Mouse (Mus musculus) Patski (cell line): ENCODE measurements around the gene Vezf1. TPM values are rescaled to one million over a fixed set of nuclear protein-coding genes. Genes with fewer than 3 reads are reported as not detected.

Experiments used
- ATAC-seq: fragments of 100-300 bp; one replicate; pipeline ENCODE4 v1.8.0; 2021
- CTCF ChIA-PET: fragments of 350-600 bp; sonication (Branson Sonifier 250); formaldehyde crosslinking; loops from one replicate; lab custom pipeline; 2022; ENCODE audit warnings: inconsistent platforms; lab: Charles Lee
- POLR2A ChIA-PET: fragments of 350-600 bp; sonication (Branson Sonifier 250); formaldehyde crosslinking; loops from one replicate; lab custom pipeline; 2022; ENCODE audit warnings: antibody characterized with exemption, inconsistent platforms; lab: Charles Lee
- DNase-seq: peaks from one replicate; pipeline ENCODE4 v3.0.0-alpha.2; 2011; ENCODE audit warnings: low read depth, low spot score
- H3K27me3 ChIP-seq: fragments of 371-371 bp; one replicate; pipeline ENCODE4 v1.5.1; 2021
- CTCF ChIP-seq: fragments of 100-300 bp; IDR thresholded peaks from one replicate; pipeline ENCODE4 v1.5.1; 2021
- in situ Hi-C: fragments of 300-500 bp; cut with MboI; formaldehyde crosslinking; loops from 3 replicates; pipeline ENCODE4 v1.11.1; 2018; ENCODE audit warnings: low pct_unique_long_range_greater_than_20kb, mixed read lengths
- polyA plus RNA-seq: library from polyadenylated mRNA; unstranded; gene quantifications from one replicate; pipeline ENCODE4 v1.2.3, GENCODE M21; 2021

The Vezf1 gene
- polyA plus RNA-seq, 1 experiment from 2014 or later, result 56.7 TPM

- ATAC-seq, result no peak
- ChIA-PET CTCF (interaction anchor here (0.5 kb wide), 1 partner anchor 31 kb away, joined by 3 read pairs; no protein-coding TSS in a partner anchor), POLR2A (interaction anchor here (0.8 to 2.6 kb wide), 3 partner anchors 9 to 18 kb away, joined by 3 to 10 read pairs (median 4); no protein-coding TSS in a partner anchor)
- in situ Hi-C loops, result no loop called here
- no peak for TF ChIP-seq CTCF
- no peaks in the 10 kb centered on the region for H3K27me3 ChIP-seq
- DNase-seq, result no peak
These were observed 21.1 kb downstream of the Vezf1 start for GRCm38 (mm10) chr11:88089150-88089549.

DNA sequence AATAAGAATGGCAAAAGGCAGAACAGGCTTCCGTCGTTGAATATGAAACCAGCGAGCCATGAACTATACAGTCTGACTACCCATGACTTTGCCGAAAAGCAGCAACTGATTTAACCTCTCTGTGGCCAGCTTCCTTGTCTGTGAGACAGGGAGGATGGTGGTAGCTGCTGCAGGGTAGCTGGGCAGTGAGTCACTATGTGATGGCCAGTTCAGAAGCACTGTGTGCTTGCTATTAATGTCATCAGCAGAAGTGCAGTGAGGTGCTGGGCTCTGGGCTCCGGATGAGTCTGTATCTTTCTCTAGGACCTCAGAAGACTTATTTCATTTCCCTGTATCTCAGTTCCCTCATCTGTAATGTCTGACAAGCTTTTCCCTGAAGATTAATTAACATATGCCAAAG lies 22.2 kb downstream of the Vezf1 start:
- in situ Hi-C loops, result no loop called here
- TF ChIP-seq CTCF, result no peak
- ATAC-seq (no peak), DNase-seq (no peak)
- POLR2A ChIA-PET, result interaction anchor here (0.6 to 2.6 kb wide), 3 partner anchors 9 to 185 kb away, joined by 4 to 10 read pairs (median 6); no protein-coding TSS in a partner anchor
- no peaks in the 10 kb centered on the region for H3K27me3 ChIP-seq
- CTCF ChIA-PET, result interaction anchor here (0.8 kb wide), 1 partner anchor 75 kb away, joined by 3 read pairs; no protein-coding TSS in a partner anchor

DNA sequence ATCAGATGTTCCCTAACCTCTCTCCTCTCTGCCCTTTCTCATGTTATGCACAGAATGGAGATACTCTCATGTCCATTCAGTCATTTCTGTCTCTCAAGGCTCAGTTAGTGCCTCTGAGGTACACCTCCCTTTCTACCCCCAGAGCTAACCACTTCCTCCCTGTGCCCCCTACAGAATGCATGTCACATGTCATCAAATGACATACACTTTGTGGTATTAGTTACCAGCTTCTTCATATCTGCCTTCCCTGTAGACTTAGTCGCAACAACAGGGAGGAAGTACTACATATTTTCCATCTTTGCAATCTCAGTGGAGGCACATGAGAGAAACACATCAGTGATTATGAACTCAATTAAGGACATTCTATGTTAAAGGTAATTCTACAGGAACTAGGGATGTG lies 23.9 kb downstream of the Vezf1 start:
- TF ChIP-seq CTCF, result no peak
- H3K27me3 ChIP-seq, result no peaks in the 10 kb centered on the region
- CTCF ChIA-PET, result interaction anchor here (0.7 to 1.5 kb wide), 3 partner anchors 8 to 34 kb away, joined by 3 to 5 read pairs (median 4); no protein-coding TSS in a partner anchor
- in situ Hi-C loops, result no loop called here
- DNase-seq, result no peak
- ATAC-seq, result no peak
- POLR2A ChIA-PET, result no interaction called here

DNA sequence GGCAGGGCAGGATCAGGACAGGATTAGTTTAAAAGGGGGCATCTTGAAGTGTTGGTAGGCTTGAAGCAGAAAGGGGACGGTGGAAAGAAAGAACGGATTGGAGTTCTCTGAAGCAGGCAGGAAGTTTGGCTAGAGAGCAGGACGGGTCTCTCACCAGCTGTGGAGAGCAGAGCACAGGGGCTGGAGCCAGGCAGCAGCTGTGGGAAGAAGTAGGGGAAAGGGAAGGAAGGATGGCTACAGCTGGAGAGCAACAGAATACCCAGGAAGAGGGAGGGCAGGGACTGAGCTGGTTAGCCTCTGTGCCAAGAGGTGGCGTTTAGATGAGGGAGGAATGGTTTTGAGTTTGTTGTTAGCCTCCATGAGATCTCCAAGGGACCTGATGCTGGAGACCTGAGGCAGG lies 29.1 kb downstream of the Vezf1 start:
- DNase-seq (no peak), ATAC-seq (no peak)
- TF ChIP-seq CTCF, result no peak
- in situ Hi-C loops, result loop anchor here (5.0 kb wide), 1 partner anchor 65 kb away; no protein-coding TSS in a partner anchor
- no peaks in the 10 kb centered on the region for H3K27me3 ChIP-seq
- CTCF ChIA-PET, result no interaction called here
- POLR2A ChIA-PET, result no interaction called here

GRCm38 (mm10) chr11:88098021-88098729 lies 30.1 kb downstream of the Vezf1 start, which contains the start of gene Cuedc1:
Gene Cuedc1, plus strand, starts transcription at chr11:88098058.
- no peaks in the 10 kb centered on the region for H3K27me3 ChIP-seq
- CTCF ChIA-PET, result no interaction called here
- TF ChIP-seq CTCF, result no peak
- in situ Hi-C loops, result loop anchor here (5.0 kb wide), 1 partner anchor 64 kb away; no protein-coding TSS in a partner anchor
- POLR2A ChIA-PET, result interaction anchor here (1.2 to 2.3 kb wide), 3 partner anchors 8 to 85 kb away, joined by 3 to 11 read pairs (median 10); no protein-coding TSS in a partner anchor
- DNase-seq, result no peak
- no peak for ATAC-seq

- ATAC-seq, result peak; percentile 62
- TF ChIP-seq CTCF, result peak; percentile 83
- DNase-seq, result no peak
- no peaks in the 10 kb centered on the region for H3K27me3 ChIP-seq
- ChIA-PET POLR2A (interaction anchor here (0.8 to 2.3 kb wide), 5 partner anchors 9 to 84 kb away, joined by 3 to 11 read pairs (median 3); no protein-coding TSS in a partner anchor), CTCF (interaction anchor here (0.9 to 1.1 kb wide), 3 partner anchors 29 to 81 kb away, joined by 3 to 5 read pairs (median 4); no protein-coding TSS in a partner anchor)
- in situ Hi-C loops, result loop anchor here (5.0 kb wide), 1 partner anchor 63 kb away; no protein-coding TSS in a partner anchor
These were observed 30.9 kb downstream of the Vezf1 start for GRCm38 (mm10) chr11:88098787-88099598.

GRCm38 (mm10) chr11:88099599-88100023 lies 31.5 kb downstream of the Vezf1 start:
- ChIA-PET CTCF (interaction anchor here (0.9 to 1.5 kb wide), 7 partner anchors 20 to 80 kb away, joined by 3 to 5 read pairs (median 3); no protein-coding TSS in a partner anchor), POLR2A (interaction anchor here (0.7 to 2.3 kb wide), 5 partner anchors 9 to 65 kb away, joined by 3 to 11 read pairs (median 4); no protein-coding TSS in a partner anchor)
- in situ Hi-C loops, result loop anchor here (5.0 kb wide), 1 partner anchor 63 kb away; no protein-coding TSS in a partner anchor
- TF ChIP-seq CTCF, result no peak
- H3K27me3 ChIP-seq, result no peaks in the 10 kb centered on the region
- peak; percentile 36 for ATAC-seq
- DNase-seq, result no peak

DNA sequence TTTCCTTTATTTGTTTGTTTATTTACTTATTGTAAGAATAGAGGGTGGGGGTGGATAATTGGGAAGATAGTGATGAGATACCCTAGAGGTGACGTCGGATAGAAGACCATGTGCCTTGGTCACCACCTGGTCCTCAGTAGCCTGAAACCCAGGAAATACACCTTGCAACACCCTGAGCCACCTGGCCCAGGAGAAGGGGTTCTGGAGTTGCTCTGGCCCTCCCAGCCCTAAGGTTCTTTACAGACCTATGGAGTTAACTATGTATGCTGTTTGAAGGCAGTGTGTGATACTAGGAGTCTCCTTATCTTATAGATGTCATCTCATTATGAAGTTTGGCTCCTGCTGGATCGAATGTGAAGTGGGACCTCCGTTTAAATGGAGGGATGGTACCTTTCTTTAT lies 32.1 kb downstream of the Vezf1 start:
- no peak for ATAC-seq
- no peaks in the 10 kb centered on the region for H3K27me3 ChIP-seq
- CTCF ChIA-PET, result interaction anchor here (0.9 to 1.5 kb wide), 7 partner anchors 20 to 80 kb away, joined by 3 to 5 read pairs (median 3); no protein-coding TSS in a partner anchor
- POLR2A ChIA-PET, result interaction anchor here (0.7 to 2.3 kb wide), 5 partner anchors 8 to 65 kb away, joined by 3 to 11 read pairs (median 4); no protein-coding TSS in a partner anchor
- in situ Hi-C loops, result no loop called here
- no peak for TF ChIP-seq CTCF
- no peak for DNase-seq

GRCm38 (mm10) chr11:88103214-88103941 lies 35.3 kb downstream of the Vezf1 start:
- no peaks in the 10 kb centered on the region for H3K27me3 ChIP-seq
- DNase-seq, result no peak
- CTCF ChIA-PET, result no interaction called here
- no peak for ATAC-seq
- no peak for TF ChIP-seq CTCF
- POLR2A ChIA-PET, result interaction anchor here (0.6 kb wide), 2 partner anchors 23 to 58 kb away, joined by 3 read pairs; no protein-coding TSS in a partner anchor
- in situ Hi-C loops, result no loop called here
